Mouse (Mus musculus) heart, adult 2 months (tissue): ENCODE measurements around the gene Ggn.

ENCODE experiments used
- CTCF ChIP-seq: fragments of 200-600 bp; IDR thresholded peaks from 2 replicates; pipeline ENCODE4 v1.8.1; 2022; ENCODE audit warnings: antibody characterized with exemption, mild to moderate bottlenecking, moderate library complexity
- EP300 ChIP-seq: fragments of 200-500 bp; IDR thresholded peaks from 2 replicates; pipeline ENCODE4 v1.6.1; 2011; ENCODE audit warnings: low read depth, low read length, control low read depth; ENCODE audit not compliant: insufficient read depth
- POLR2A ChIP-seq: fragments of 200-500 bp; IDR thresholded peaks from 2 replicates; pipeline ENCODE4 v1.6.1; 2011; ENCODE audit warnings: mild to moderate bottlenecking, low read depth, low read length, control low read depth; ENCODE audit not compliant: insufficient read depth

GRCm38 (mm10) chr7:29180077-29180853 lies 10.3 kb downstream of the Ggn start, which contains the start of gene Psmd8:
- TF ChIP-seq CTCF = peak; percentile 79
- peak; percentile 91 for TF ChIP-seq POLR2A
- peak; percentile 65; the same call in 1 of the 2 replicates for TF ChIP-seq EP300
